Mouse (Mus musculus) midbrain, embryonic 13.5 days (tissue): ENCODE measurements around the gene Eml4. TPM values are rescaled to one million over a fixed set of nuclear protein-coding genes. Genes with fewer than 3 reads are reported as not detected.

Source experiments
- ATAC-seq: fragments of 200-750 bp; cut with Nextera tagmentation; 2 replicates; pipeline ENCODE4 v1.8.0; 2017; ENCODE audit warnings: mild to moderate bottlenecking, moderate TSS enrichment, moderate library complexity
- H3K27ac ChIP-seq: fragments of 300-500 bp; sonication (generic); 2 replicates; pipeline ENCODE4 v1.5.1; 2015; ENCODE audit warnings: inconsistent platforms, mild to moderate bottlenecking, moderate library complexity
- H3K27me3 ChIP-seq: fragments of 300-500 bp; sonication (generic); 2 replicates; pipeline ENCODE4 v1.6.1; 2015; ENCODE audit warnings: mild to moderate bottlenecking, inconsistent platforms
- H3K36me3 ChIP-seq: fragments of 300-500 bp; sonication (generic); 2 replicates; pipeline ENCODE4 v1.6.1; 2015; ENCODE audit warnings: mild to moderate bottlenecking, inconsistent platforms
- H3K4me1 ChIP-seq: fragments of 300-500 bp; sonication (generic); replicated peaks from 2 replicates; pipeline ENCODE4 v1.6.1; 2015; ENCODE audit warnings: inconsistent platforms
- H3K4me2 ChIP-seq: fragments of 300-500 bp; sonication (generic); replicated peaks from 2 replicates; pipeline ENCODE4 v1.6.1; 2015; ENCODE audit warnings: moderate library complexity, mild to moderate bottlenecking, inconsistent platforms
- H3K4me3 ChIP-seq: fragments of 300-500 bp; sonication (generic); replicated peaks from 2 replicates; pipeline ENCODE4 v1.5.1; 2015; ENCODE audit warnings: mild to moderate bottlenecking, inconsistent platforms
- H3K9ac ChIP-seq: fragments of 300-500 bp; sonication (generic); replicated peaks from 2 replicates; pipeline ENCODE4 v1.6.1; 2015; ENCODE audit warnings: mild to moderate bottlenecking, inconsistent platforms
- H3K9me3 ChIP-seq: fragments of 300-500 bp; sonication (generic); 2 replicates; pipeline ENCODE4 v1.6.1; 2016; ENCODE audit warnings: mild to moderate bottlenecking, inconsistent platforms
- WGBS: fragments of 180-500 bp; shearing (Covaris S2); methylation state at CpG from one replicate; pipeline ENCODE4 v1.1.7; 2015; 5-methylcytosine and 5-hydroxymethylcytosine counted together
- polyA plus RNA-seq: library from polyadenylated mRNA; unstranded; fragments of >200 nt; fragmentation: Nextera tagmentation; extraction: Ambion mirVana; gene quantifications from 2 replicates; pipeline ENCODE4 v1.2.1, GENCODE M21; 2015

Gene Eml4
- polyA plus RNA-seq, 1 experiment from 2014 or later = 35.1 TPM

GRCm38 (mm10) chr17:83315476-83315875 lies 35.3 kb upstream of the Eml4 start:
- H3K27ac ChIP-seq = no peak overlapping the region
- H3K4me3 ChIP-seq = no peak overlapping the region
- H3K36me3 ChIP-seq = no peaks in the 10 kb centered on the region
- no peaks in the 10 kb centered on the region; the same call in 1 of the 2 replicates for H3K9me3 ChIP-seq
- no peak for ATAC-seq
- peaks cover 16% of the 10 kb centered on the region; the same call in 1 of the 2 replicates for H3K27me3 ChIP-seq
- H3K4me2 ChIP-seq = no peak overlapping the region
- peaks cover 7% of the 10 kb centered on the region for H3K4me1 ChIP-seq
- H3K9ac ChIP-seq = no peak overlapping the region
- 71% methylated on average over 4 of the region's 4 CpGs for WGBS

GRCm38 (mm10) chr17:83322621-83323335 lies 28.0 kb upstream of the Eml4 start:
- ATAC-seq = peak; percentile 78
- Histone ChIP-seq H3K36me3 (no peaks in the 10 kb centered on the region), H3K4me2 (peak overlapping the region; percentile 56), H3K4me1 (peaks cover 15% of the 10 kb centered on the region), H3K4me3 (peak overlapping the region; percentile 29), H3K27ac (no peak overlapping the region), H3K9ac (peak overlapping the region; percentile 55), H3K9me3 (no peaks in the 10 kb centered on the region; the same call in 1 of the 2 replicates), H3K27me3 (0 out of 2 replicates have a peak, but pooled peaks cover 4% of the 10 kb centered on the region)
- WGBS = 12% methylated on average over 25 of the region's 25 CpGs

GRCm38 (mm10) chr17:83323410-83324268 lies 27.1 kb upstream of the Eml4 start:
- Histone ChIP-seq H3K4me1 (peaks cover 15% of the 10 kb centered on the region), H3K27ac (no peak overlapping the region), H3K4me2 (no peak overlapping the region), H3K9ac (no peak overlapping the region), H3K27me3 (0 out of 2 replicates have a peak, but pooled peaks cover 4% of the 10 kb centered on the region), H3K4me3 (no peak overlapping the region), H3K36me3 (no peaks in the 10 kb centered on the region), H3K9me3 (no peaks in the 10 kb centered on the region; the same call in 1 of the 2 replicates)
- ATAC-seq = peak; percentile 47
- 62% methylated on average over 19 of the region's 19 CpGs for WGBS

GRCm38 (mm10) chr17:83324269-83324616 lies 26.5 kb upstream of the Eml4 start:
- Histone ChIP-seq H3K4me2 (no peak overlapping the region), H3K36me3 (no peaks in the 10 kb centered on the region), H3K4me3 (no peak overlapping the region), H3K27ac (no peak overlapping the region), H3K27me3 (0 out of 2 replicates have a peak, but pooled peaks cover 4% of the 10 kb centered on the region), H3K9me3 (no peaks in the 10 kb centered on the region; the same call in 1 of the 2 replicates), H3K4me1 (peaks cover 15% of the 10 kb centered on the region), H3K9ac (no peak overlapping the region)
- 89% methylated on average over 11 of the region's 11 CpGs for WGBS
- ATAC-seq = no peak

GRCm38 (mm10) chr17:83335183-83335584 lies 15.5 kb upstream of the Eml4 start:
- no peak for ATAC-seq
- Histone ChIP-seq H3K9me3 (no peaks in the 10 kb centered on the region), H3K9ac (no peak overlapping the region), H3K27ac (no peak overlapping the region), H3K27me3 (no peaks in the 10 kb centered on the region), H3K36me3 (no peaks in the 10 kb centered on the region), H3K4me3 (no peak overlapping the region), H3K4me1 (no peaks in the 10 kb centered on the region), H3K4me2 (peak overlapping the region; percentile 28)
- 49% methylated on average over 13 of the region's 13 CpGs for WGBS

DNA sequence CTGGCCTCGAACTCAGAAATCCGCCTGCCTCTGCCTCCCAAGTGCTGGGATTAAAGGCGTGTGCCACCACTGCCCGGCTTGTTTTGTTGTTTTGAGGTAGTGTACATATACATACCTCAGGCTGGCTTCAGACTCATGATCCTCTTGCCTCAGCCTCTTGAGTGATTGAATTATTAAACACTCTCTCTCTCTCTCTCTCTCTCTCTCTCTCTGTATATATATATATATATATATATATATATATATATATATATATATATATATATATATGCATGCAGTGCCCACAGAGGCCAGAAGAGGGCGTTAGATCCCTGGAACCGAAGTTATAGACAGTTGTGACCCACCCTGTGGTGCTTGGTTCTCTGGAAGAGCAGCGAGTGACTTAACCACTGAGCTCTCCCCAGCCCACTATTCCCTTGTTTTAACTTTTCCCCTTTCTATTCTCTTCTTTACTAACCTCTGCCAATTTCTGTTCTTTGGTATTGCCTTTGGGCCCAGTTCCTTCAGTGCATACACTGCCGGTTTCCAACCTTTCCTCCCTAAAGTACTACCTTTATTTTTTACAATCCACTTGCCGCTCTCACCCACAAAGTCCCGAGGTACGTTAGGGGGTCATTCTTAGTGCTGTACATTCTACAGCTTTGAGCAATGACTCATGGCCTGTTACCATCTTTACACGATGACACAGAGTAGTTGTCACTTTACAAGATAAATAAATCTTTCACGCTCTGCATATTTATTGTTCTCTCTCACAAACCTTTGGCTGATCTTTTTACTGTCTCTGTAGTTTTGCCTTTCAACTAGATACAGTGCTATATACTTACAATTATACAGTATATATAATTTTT lies 13.5 kb upstream of the Eml4 start:
- ATAC-seq = no peak
- H3K27me3 ChIP-seq = no peaks in the 10 kb centered on the region
- H3K9ac ChIP-seq = no peak overlapping the region
- WGBS = 81% methylated on average over 13 of the region's 13 CpGs
- H3K4me1 ChIP-seq = no peaks in the 10 kb centered on the region
- H3K36me3 ChIP-seq = no peaks in the 10 kb centered on the region
- no peak overlapping the region for H3K27ac ChIP-seq
- no peaks in the 10 kb centered on the region for H3K9me3 ChIP-seq
- H3K4me3 ChIP-seq = no peak overlapping the region
- no peak overlapping the region for H3K4me2 ChIP-seq

GRCm38 (mm10) chr17:83339368-83340085 lies 11.2 kb upstream of the Eml4 start:
- H3K4me1 ChIP-seq = no peaks in the 10 kb centered on the region
- ATAC-seq = no peak
- H3K36me3 ChIP-seq = no peaks in the 10 kb centered on the region
- H3K27ac ChIP-seq = no peak overlapping the region
- H3K27me3 ChIP-seq = no peaks in the 10 kb centered on the region
- H3K4me2 ChIP-seq = no peak overlapping the region
- H3K9me3 ChIP-seq = no peaks in the 10 kb centered on the region
- H3K9ac ChIP-seq = no peak overlapping the region
- no peak overlapping the region for H3K4me3 ChIP-seq
- 83% methylated on average over 13 of the region's 13 CpGs for WGBS

DNA sequence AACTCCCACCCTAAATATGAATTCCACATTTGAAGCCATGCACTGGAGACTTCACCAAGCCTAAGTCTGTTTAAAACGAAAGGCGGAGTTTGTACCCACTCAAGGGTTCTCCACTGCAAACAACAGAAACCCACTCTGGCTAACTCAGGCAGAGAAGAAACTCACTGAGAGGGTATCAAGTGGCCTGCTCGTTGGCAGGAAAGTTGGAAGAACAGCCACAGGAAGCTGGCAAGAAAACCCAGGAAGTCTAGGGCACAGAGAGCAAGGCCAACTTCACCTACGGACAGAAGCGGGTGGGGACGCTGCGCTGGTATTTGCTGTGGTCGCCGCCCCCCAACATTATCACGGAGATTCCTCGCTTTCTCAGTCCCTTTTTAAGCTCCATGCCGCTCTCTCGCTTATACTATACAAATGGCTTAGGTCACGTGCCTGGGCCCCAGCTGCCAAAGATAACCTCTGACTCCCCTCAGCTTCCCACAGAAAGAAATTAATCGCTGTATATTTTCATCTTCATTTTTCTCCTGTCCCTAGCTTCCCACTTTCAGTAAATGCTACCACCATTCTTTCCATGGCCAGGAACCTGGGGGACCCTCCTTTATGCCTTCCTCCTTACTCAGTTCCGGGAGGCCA lies 9.7 kb upstream of the Eml4 start:
- Histone ChIP-seq H3K4me3 (no peak overlapping the region), H3K27ac (no peak overlapping the region), H3K4me1 (no peaks in the 10 kb centered on the region), H3K9me3 (no peaks in the 10 kb centered on the region), H3K27me3 (no peaks in the 10 kb centered on the region), H3K36me3 (no peaks in the 10 kb centered on the region), H3K4me2 (no peak overlapping the region), H3K9ac (no peak overlapping the region)
- ATAC-seq = no peak
- 71% methylated on average over 16 of the region's 16 CpGs for WGBS

DNA sequence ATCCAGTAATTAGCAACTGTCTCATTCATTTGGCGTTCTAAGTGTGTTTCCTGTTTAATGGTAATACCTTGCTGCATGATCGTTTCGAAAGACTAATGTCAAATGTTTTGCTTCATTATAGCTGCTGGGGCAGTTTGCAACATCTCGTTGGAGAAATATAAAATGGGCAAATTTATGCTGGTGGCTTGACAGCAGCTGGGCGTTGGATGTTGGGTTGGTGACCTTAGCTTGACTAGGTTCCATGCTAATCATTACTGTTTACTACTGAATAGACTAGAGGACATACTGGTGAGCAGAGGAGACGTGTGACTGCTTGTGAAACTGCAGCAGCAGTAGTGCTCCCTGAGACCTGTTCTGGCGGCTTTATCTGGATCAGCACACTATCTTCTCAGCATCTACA lies 6.5 kb upstream of the Eml4 start:
- H3K9ac ChIP-seq = no peak overlapping the region
- no peak overlapping the region for H3K4me3 ChIP-seq
- no peak overlapping the region for H3K4me2 ChIP-seq
- no peaks in the 10 kb centered on the region for H3K27me3 ChIP-seq
- ATAC-seq = no peak
- no peaks in the 10 kb centered on the region for H3K9me3 ChIP-seq
- 85% methylated on average over 7 of the region's 7 CpGs for WGBS
- no peak overlapping the region for H3K27ac ChIP-seq
- no peaks in the 10 kb centered on the region for H3K36me3 ChIP-seq
- no peaks in the 10 kb centered on the region for H3K4me1 ChIP-seq

DNA sequence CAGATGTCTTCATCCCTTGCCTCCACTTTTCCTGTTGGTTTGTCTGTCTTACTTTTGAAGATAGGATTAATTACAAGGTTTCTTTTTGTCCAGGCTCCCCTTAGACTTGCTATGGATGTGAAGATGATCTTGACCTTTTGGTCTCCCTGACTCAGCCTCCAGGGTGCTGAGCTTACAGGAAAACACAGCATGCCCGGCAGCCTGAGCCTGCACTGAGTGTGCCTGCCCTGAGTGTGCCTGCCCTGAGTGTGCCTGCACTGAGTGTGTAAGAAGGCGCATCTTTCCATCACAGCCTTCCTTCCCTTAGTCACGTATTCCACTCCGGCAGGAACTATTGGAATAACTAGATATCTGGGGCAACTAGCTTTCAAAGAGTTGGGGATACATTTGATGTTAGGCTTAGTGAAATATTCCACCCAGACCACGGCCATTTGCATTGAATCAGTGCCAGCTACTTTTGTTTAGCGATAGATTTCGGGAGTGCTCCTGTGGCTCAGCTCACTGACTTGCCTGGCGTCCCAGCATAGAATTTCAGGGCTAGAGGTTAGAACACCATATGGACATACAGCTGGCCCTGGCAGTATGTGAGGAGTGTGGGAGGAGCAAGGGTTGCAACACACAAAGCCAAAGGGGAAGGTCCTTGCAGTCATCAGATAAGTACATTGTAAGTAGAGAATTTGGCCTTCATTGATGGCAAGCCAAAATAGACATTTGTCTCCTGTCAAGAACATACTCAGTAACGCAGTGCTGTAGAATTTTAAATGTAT lies 2.5 kb upstream of the Eml4 start:
- no peak overlapping the region for H3K4me2 ChIP-seq
- ATAC-seq = no peak
- H3K27me3 ChIP-seq = no peaks in the 10 kb centered on the region
- H3K4me1 ChIP-seq = peaks cover 20% of the 10 kb centered on the region
- WGBS = 84% methylated on average over 9 of the region's 9 CpGs
- no peaks in the 10 kb centered on the region for H3K36me3 ChIP-seq
- H3K4me3 ChIP-seq = no peak overlapping the region
- no peak overlapping the region for H3K9ac ChIP-seq
- no peaks in the 10 kb centered on the region for H3K9me3 ChIP-seq
- no peak overlapping the region for H3K27ac ChIP-seq
